Mouse (Mus musculus): ENCODE data around the gene Ier3. TPM values are rescaled to one million over a fixed set of nuclear protein-coding genes. Genes with fewer than 3 reads are reported as not detected.

Ier3 gene
- polyA plus RNA-seq, 1 experiment from 2014 or later: 6.4 TPM

DNA sequence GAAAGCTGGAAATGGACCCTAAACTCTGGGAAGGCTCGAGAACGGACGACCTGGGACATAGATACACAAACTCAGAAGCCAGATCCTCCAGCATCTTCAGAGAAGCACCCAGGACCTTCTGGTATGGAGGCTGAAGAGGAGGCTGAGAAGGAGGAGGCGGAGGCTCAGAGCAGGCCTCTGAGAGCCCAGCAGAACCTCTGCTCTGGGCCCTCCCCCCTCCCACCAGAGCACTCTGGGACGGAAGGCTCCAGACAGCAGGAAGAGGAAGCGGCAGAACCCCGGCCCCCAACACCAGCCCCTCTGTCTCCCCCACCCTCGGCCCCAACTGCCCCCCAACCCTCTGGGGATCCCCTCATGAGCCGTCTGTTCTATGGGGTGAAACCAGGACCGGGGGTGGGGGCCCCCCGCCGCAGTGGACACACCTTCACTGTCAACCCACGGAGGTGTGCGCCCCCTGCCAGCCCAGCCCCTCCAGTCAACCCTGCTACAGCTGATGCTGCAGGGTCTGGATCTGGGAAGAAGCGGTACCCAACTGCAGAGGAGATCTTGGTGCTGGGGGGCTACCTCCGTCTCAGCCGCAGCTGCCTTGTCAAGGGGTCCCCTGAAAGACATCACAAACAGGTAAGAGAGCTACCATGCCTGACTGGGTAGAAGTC, 46.8 kb downstream of the Ier3 start:
- H3K9me3 ChIP-seq (ENCODE audit: control insufficient read depth, low read length): no peaks in the 10 kb centered on the region
- H3K27me3 ChIP-seq (replicated peaks; ENCODE audit: control insufficient read depth, insufficient read depth, low read length): no peaks in the 10 kb centered on the region
- ATAC-seq: no peak
- H3K4me1 ChIP-seq (replicated peaks; ENCODE audit: control insufficient read depth, insufficient read depth, low read length): peaks cover 59% of the 10 kb centered on the region
- H3K27ac ChIP-seq (ENCODE audit: low read length): peak overlapping the region; percentile 47; the same call in 1 of the 2 replicates
- H3K9ac ChIP-seq (replicated peaks; ENCODE audit: low read depth, low read length): peak overlapping the region; percentile 87
- peaks cover 4% of the 10 kb centered on the region; the same call in 1 of the 2 replicates for H3K36me3 ChIP-seq (ENCODE audit: control insufficient read depth, insufficient read depth)
- 30% methylated on average over 17 of the region's 17 CpGs for WGBS
- H3K4me3 ChIP-seq (replicated peaks; ENCODE audit: low read length): peak overlapping the region; percentile 83
- H3K4me2 ChIP-seq (ENCODE audit: low read length): peak overlapping the region; percentile 93

DNA sequence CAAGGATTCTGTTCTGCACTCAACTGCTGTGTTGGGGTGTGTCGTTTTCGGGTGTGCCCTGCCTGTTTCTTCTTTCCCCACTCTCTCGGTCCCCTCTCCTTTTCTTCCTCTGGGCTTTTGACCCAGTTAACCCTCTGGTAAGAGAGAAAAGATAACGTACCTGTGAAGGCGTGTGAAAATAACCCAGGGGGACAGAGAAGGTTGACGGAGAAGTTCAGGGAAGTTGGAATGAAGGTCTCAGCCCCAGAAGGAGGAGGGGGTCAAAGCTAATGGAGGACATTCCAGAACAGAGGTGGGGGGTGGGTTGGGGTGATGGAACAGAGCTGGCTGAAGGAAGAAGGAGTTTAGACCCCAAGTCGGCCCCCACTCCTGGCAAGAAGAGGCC, 47.5 kb downstream of the Ier3 start:
- peaks cover 65% of the 10 kb centered on the region for H3K4me1 ChIP-seq (replicated peaks; ENCODE audit: control insufficient read depth, insufficient read depth, low read length)
- no peak for ATAC-seq
- WGBS: 2% methylated on average over 7 of the region's 7 CpGs

DNA sequence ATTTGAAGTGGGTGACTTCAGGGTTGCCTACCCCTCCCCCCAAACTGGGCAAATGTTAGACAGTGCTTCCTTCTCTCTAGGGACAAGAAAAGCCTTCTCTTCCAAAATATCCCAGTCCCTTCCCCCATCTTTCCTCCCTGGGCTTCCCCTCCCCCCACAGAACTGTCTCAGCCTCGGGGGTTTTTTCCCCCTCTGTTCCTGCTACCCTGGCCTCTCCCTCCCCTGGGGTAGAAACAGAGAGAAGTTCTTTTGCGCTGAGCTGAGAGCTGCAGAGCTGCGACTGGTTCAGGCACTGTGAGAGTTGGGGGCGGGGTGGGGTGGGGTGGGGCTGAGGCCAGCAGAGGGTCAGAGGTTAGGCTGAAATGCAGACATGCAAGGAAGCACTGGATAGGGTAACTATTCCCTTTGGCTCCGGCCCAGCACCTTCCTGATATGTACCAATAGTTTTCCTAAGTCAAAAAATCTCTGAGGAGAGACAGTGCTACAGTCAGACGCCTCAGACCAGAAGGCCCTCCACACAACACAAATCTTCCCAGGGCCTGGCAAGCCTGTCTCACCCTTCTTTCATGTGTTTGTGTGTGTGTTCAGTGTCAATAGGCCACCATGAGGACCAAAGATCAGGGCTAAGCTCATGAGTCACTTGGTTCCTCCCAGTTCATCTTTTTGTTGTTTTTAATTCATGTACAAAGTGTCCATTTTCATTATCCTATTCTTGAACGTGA, 48.0 kb downstream of the Ier3 start:
- no peaks in the 10 kb centered on the region for H3K27me3 ChIP-seq (replicated peaks; ENCODE audit: control insufficient read depth, insufficient read depth, low read length)
- peak overlapping the region; percentile 83 for H3K4me3 ChIP-seq (replicated peaks; ENCODE audit: low read length)
- H3K27ac ChIP-seq (ENCODE audit: low read length): peak overlapping the region; percentile 43; the same call in 1 of the 2 replicates
- H3K4me2 ChIP-seq (ENCODE audit: low read length): peak overlapping the region; percentile 93
- H3K4me1 ChIP-seq (replicated peaks; ENCODE audit: control insufficient read depth, insufficient read depth, low read length): peaks cover 69% of the 10 kb centered on the region
- ATAC-seq: no peak
- H3K9ac ChIP-seq (replicated peaks; ENCODE audit: low read depth, low read length): peak overlapping the region; percentile 87
- H3K36me3 ChIP-seq (ENCODE audit: control insufficient read depth, insufficient read depth): peaks cover 4% of the 10 kb centered on the region
- 4% methylated on average over 7 of the region's 7 CpGs for WGBS
- H3K9me3 ChIP-seq (ENCODE audit: control insufficient read depth, low read length): no peaks in the 10 kb centered on the region

More for the DNA sequence above, 47.5 kb downstream of the Ier3 start:
- H3K9ac ChIP-seq (replicated peaks; ENCODE audit: low read depth, low read length): peak overlapping the region; percentile 87
- H3K4me2 ChIP-seq (ENCODE audit: low read length): peak overlapping the region; percentile 93
- H3K4me3 ChIP-seq (replicated peaks; ENCODE audit: low read length): peak overlapping the region; percentile 83
- H3K9me3 ChIP-seq (ENCODE audit: control insufficient read depth, low read length): no peaks in the 10 kb centered on the region
- no peaks in the 10 kb centered on the region for H3K27me3 ChIP-seq (replicated peaks; ENCODE audit: control insufficient read depth, insufficient read depth, low read length)
- peaks cover 4% of the 10 kb centered on the region; the same call in 1 of the 2 replicates for H3K36me3 ChIP-seq (ENCODE audit: control insufficient read depth, insufficient read depth)
- peak overlapping the region; percentile 47; the same call in 1 of the 2 replicates for H3K27ac ChIP-seq (ENCODE audit: low read length)

DNA sequence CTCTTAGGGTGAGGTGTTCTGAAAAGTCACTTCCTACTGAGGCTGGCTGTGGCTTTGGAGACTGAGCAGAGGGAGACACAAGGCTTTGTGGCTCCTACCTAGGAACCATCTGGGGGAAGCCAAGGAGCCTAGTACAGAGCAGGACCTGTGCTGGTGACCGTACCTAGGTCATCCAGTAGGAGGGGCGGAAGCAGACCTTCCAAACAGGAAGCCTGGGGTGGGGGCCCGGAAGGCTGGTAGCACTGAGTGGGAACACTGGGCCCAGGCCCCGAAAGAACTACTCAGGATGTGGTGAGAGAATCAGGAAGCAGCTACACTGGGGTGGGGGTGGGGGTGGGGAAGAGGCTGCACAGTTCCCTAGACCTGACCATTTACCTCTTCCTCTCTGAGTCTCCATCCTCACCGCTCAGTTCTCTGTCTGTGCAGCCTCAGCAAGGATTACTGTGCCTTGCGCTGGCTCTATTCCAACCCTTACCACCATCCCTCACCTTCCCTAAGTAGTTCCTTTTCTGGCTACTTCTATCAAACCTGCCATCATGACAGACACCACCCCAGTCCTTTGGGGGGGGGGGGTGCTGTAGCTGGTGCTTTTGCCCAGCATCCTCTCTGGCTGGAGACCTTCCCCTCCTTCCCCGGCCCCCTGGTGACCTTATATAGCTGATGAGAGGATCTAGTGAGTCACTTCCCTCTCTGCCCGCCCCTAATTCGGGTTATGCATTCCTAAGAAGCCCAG, 48.8 kb downstream of the Ier3 start:
- Histone ChIP-seq H3K27me3 (replicated peaks; ENCODE audit: control insufficient read depth, insufficient read depth, low read length) (no peaks in the 10 kb centered on the region), H3K36me3 (ENCODE audit: control insufficient read depth, insufficient read depth) (peaks cover 11% of the 10 kb centered on the region), H3K4me3 (replicated peaks; ENCODE audit: low read length) (peak overlapping the region; percentile 83), H3K4me2 (ENCODE audit: low read length) (peak overlapping the region; percentile 93), H3K4me1 (replicated peaks; ENCODE audit: control insufficient read depth, insufficient read depth, low read length) (peaks cover 61% of the 10 kb centered on the region), H3K9me3 (ENCODE audit: control insufficient read depth, low read length) (no peaks in the 10 kb centered on the region), H3K27ac (ENCODE audit: low read length) (peak overlapping the region; percentile 24; the same call in 1 of the 2 replicates), H3K9ac (replicated peaks; ENCODE audit: low read depth, low read length) (peak overlapping the region; percentile 87)
- WGBS: 72% methylated on average over 9 of the region's 9 CpGs
- no peak for ATAC-seq

DNA sequence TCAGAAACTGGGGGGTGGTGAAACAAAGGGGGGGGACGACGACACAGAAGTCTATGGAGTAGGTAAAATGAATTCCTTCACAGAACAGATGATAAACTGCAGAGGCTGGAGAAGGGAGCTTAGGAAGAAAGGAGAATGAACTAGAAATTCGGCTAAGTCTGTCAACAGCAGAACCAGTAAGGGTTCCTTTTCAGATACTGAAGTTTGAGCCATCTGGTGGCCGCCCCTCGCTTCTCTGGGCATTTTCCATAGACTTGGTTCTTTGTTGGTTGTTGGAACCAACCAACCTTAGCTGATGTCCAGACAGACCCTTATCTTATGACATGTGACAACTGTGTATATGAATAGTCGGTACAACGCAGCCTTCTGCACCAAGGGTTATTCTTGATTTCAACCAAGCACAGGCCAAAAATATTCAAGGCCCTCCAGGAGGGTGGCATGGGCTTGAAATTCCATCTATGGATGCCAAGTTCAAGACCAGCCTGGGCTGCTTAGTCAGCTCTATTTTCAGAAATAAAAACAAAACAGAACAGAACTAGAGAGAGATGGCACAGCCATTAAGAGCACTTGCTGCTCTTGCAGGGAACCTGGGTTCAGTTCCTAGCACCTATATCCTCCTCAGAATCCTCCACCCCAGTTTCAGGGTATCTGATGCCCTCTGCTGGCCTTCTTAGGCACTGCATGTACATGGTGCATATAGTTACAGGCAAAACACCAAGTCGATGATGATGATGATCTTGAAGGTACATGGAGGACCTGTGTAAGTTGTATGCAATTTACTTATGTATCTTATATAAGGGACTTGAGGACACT, 49.6 kb downstream of the Ier3 start:
- no peak overlapping the region for H3K9ac ChIP-seq (replicated peaks; ENCODE audit: low read depth, low read length)
- no peaks in the 10 kb centered on the region for H3K9me3 ChIP-seq (ENCODE audit: control insufficient read depth, low read length)
- H3K4me3 ChIP-seq (replicated peaks; ENCODE audit: low read length): no peak overlapping the region; the same call in 1 of the 2 replicates
- H3K36me3 ChIP-seq (ENCODE audit: control insufficient read depth, insufficient read depth): peaks cover 12% of the 10 kb centered on the region
- no peak for ATAC-seq
- H3K4me1 ChIP-seq (replicated peaks; ENCODE audit: control insufficient read depth, insufficient read depth, low read length): peaks cover 61% of the 10 kb centered on the region
- no peak overlapping the region for H3K27ac ChIP-seq (ENCODE audit: low read length)
- 90% methylated on average over 8 of the region's 8 CpGs for WGBS
- peak overlapping the region; percentile 93 for H3K4me2 ChIP-seq (ENCODE audit: low read length)
- H3K27me3 ChIP-seq (replicated peaks; ENCODE audit: control insufficient read depth, insufficient read depth, low read length): no peaks in the 10 kb centered on the region

Small RNA genes lying within 50 kb of the gene (microRNA-seq; reads per million reads assigned to microRNA genes)
- not detected for gene Gm28033

Other genes starting within 250 kb of the Ier3 start
- not detected in 2 replicates for gene Sfta2, start 220.1 kb upstream of the Ier3 start, polyA plus RNA-seq (2015; fragmentation: Nextera tagmentation; extraction: Ambion mirVana)
- not detected in 2 replicates for gene Gm9573, start 195.0 kb upstream of the Ier3 start, polyA plus RNA-seq (2015; fragmentation: Nextera tagmentation; extraction: Ambion mirVana)
- gene Mucl3, start 178.0 kb upstream of the Ier3 start, polyA plus RNA-seq (2015; fragmentation: Nextera tagmentation; extraction: Ambion mirVana): 0.08 TPM in 1 of 2 replicates, not detected in the other
- 19.0 and 19.8 TPM in 2 replicates for gene Vars2, start 154.1 kb upstream of the Ier3 start, polyA plus RNA-seq (2015; fragmentation: Nextera tagmentation; extraction: Ambion mirVana)
- 34.6 and 35.3 TPM in 2 replicates for gene Gtf2h4, start 147.9 kb upstream of the Ier3 start, polyA plus RNA-seq (2015; fragmentation: Nextera tagmentation; extraction: Ambion mirVana)
- gene Ddr1, start 117.1 kb upstream of the Ier3 start, polyA plus RNA-seq (2015; fragmentation: Nextera tagmentation; extraction: Ambion mirVana): 113 and 116 TPM in 2 replicates
- gene Flot1, start 1.5 kb downstream of the Ier3 start, polyA plus RNA-seq (2015; fragmentation: Nextera tagmentation; extraction: Ambion mirVana): 83.5 and 89.3 TPM in 2 replicates
- gene Tubb5, start 16.6 kb downstream of the Ier3 start, polyA plus RNA-seq (2015; fragmentation: Nextera tagmentation; extraction: Ambion mirVana): 1,979 and 2,045 TPM in 2 replicates
- gene Mdc1, start 19.8 kb downstream of the Ier3 start, polyA plus RNA-seq (2015; fragmentation: Nextera tagmentation; extraction: Ambion mirVana): 10.6 and 13.2 TPM in 2 replicates
- 23.4 and 26.1 TPM in 2 replicates for gene Nrm, start 39.6 kb downstream of the Ier3 start, polyA plus RNA-seq (2015; fragmentation: Nextera tagmentation; extraction: Ambion mirVana)
- gene Ppp1r18, start 43.9 kb downstream of the Ier3 start, polyA plus RNA-seq (2015; fragmentation: Nextera tagmentation; extraction: Ambion mirVana): 24.9 and 25.7 TPM in 2 replicates
- 40.4 and 42.2 TPM in 2 replicates for gene Dhx16, start 58.1 kb downstream of the Ier3 start, polyA plus RNA-seq (2015; fragmentation: Nextera tagmentation; extraction: Ambion mirVana)
- 34.5 and 49.5 TPM in 2 replicates for gene 2310061I04Rik, start 75.7 kb downstream of the Ier3 start, polyA plus RNA-seq (2015; fragmentation: Nextera tagmentation; extraction: Ambion mirVana)
- 423 and 493 TPM in 2 replicates for gene Atat1, start 88.4 kb downstream of the Ier3 start, polyA plus RNA-seq (2015; fragmentation: Nextera tagmentation; extraction: Ambion mirVana)
- 50.8 and 55.6 TPM in 2 replicates for gene Mrps18b, start 94.7 kb downstream of the Ier3 start, polyA plus RNA-seq (2015; fragmentation: Nextera tagmentation; extraction: Ambion mirVana)
- gene Ppp1r10, start 94.8 kb downstream of the Ier3 start, polyA plus RNA-seq (2015; fragmentation: Nextera tagmentation; extraction: Ambion mirVana): 47.0 and 50.7 TPM in 2 replicates
- 88.3 and 89.6 TPM in 2 replicates for gene Abcf1, start 148.1 kb downstream of the Ier3 start, polyA plus RNA-seq (2015; fragmentation: Nextera tagmentation; extraction: Ambion mirVana)
- gene Gnl1, start 158.2 kb downstream of the Ier3 start, polyA plus RNA-seq (2015; fragmentation: Nextera tagmentation; extraction: Ambion mirVana): 61.0 and 65.6 TPM in 2 replicates
- 78.9 and 93.2 TPM in 2 replicates for gene Prr3, start 158.6 kb downstream of the Ier3 start, polyA plus RNA-seq (2015; fragmentation: Nextera tagmentation; extraction: Ambion mirVana)
- gene H2-T24, start 198.9 kb downstream of the Ier3 start, polyA plus RNA-seq (2015; fragmentation: Nextera tagmentation; extraction: Ambion mirVana): 4.9 and 6.4 TPM in 2 replicates
- 6.2 and 7.3 TPM in 2 replicates for gene H2-T23, start 211.2 kb downstream of the Ier3 start, polyA plus RNA-seq (2015; fragmentation: Nextera tagmentation; extraction: Ambion mirVana)
- 4.9 and 5.3 TPM in 2 replicates for gene H2-T22, start 221.1 kb downstream of the Ier3 start, polyA plus RNA-seq (2015; fragmentation: Nextera tagmentation; extraction: Ambion mirVana)
- gene Gm6034, start 221.3 kb downstream of the Ier3 start, polyA plus RNA-seq (2015; fragmentation: Nextera tagmentation; extraction: Ambion mirVana): not detected in 2 replicates
- gene Gm11127, start 236.7 kb downstream of the Ier3 start, polyA plus RNA-seq (2015; fragmentation: Nextera tagmentation; extraction: Ambion mirVana): 0.16 TPM in 1 of 2 replicates, not detected in the other

Data from forebrain, embryonic 16.5 days (tissue).